Mouse (Mus musculus): ENCODE data around the gene Taf5l.

The Taf5l gene

GRCm38 (mm10) chr8:123959473-123959872 is 61.7 kb downstream of the Taf5l start:
- no peak for DNase-seq

GRCm38 (mm10) chr8:123958130-123958529 is 63.1 kb downstream of the Taf5l start:
- peak; percentile 32 for DNase-seq

GRCm38 (mm10) chr8:123954246-123954645 is 67.0 kb downstream of the Taf5l start:
- no peak for DNase-seq

- DNase-seq = no peak
These were observed 67.5 kb downstream of the Taf5l start for GRCm38 (mm10) chr8:123953686-123954085.

- DNase-seq = peak; percentile 75
These were observed 71.0 kb downstream of the Taf5l start for GRCm38 (mm10) chr8:123950077-123950802.

GRCm38 (mm10) chr8:123949686-123949986 is 71.6 kb downstream of the Taf5l start:
- no peak for DNase-seq

- DNase-seq = peak; percentile 100
These were observed 72.1 kb downstream of the Taf5l start, which contains the start of gene Nup133 for GRCm38 (mm10) chr8:123948942-123949685. Gene Nup133, minus strand, starts transcription at chr8:123949265.

Data from lung, postnatal 10 days (tissue).